ENCODE assay signal across 9 mouse cellular contexts in genomic region chr9:96530674-96531081, GRCm38 (mm10). TPM values are rescaled to one million over a fixed set of nuclear protein-coding genes. Genes with fewer than 3 reads are reported as not detected.
DNase-seq lines count a peak whose midpoint lies in the region; ATAC-seq and TF ChIP-seq lines count a peak whose summit lies in the region.
"Had no signal": no experiment of that assay in that cellular context is flagged by ENCODE, and none has a peak within 500 bp of the region (broad histone marks: within the 10 kb centered on the region; RNA-seq: fewer than 3 reads in every experiment).

No protein-coding gene starts in this region.

- H3K36me3 ChIP-seq in kidney, postnatal 0 days (ENCODE audit: insufficient read depth, low read length), result no peaks in the 10 kb centered on the region
- no peaks in the 10 kb centered on the region for H3K36me3 ChIP-seq in neural tube, embryonic 14.5 days (ENCODE audit: control insufficient read depth, insufficient read depth, low read length)

- no peak overlapping the region for H3K27ac ChIP-seq in kidney, postnatal 0 days
- H3K27ac ChIP-seq in neural tube, embryonic 14.5 days (ENCODE audit: low read depth, low read length), result 0 out of 2 replicates have a peak overlapping the region, but pooled peaks have one; percentile 3

- no peak for TF ChIP-seq CTCF in kidney, postnatal 0 days (IDR thresholded peaks at IDR 0.05; ENCODE audit: low read depth)

- H3K9me3 ChIP-seq in kidney, postnatal 0 days (replicated peaks; ENCODE audit: low read length), result no peaks in the 10 kb centered on the region
- H3K9me3 ChIP-seq in neural tube, embryonic 14.5 days (ENCODE audit: control insufficient read depth, low read length), result no peaks in the 10 kb centered on the region

- H3K27me3 ChIP-seq in kidney, postnatal 0 days (ENCODE audit: insufficient read depth, low read length), result no peaks in the 10 kb centered on the region
- H3K27me3 ChIP-seq in neural tube, embryonic 14.5 days (ENCODE audit: control insufficient read depth, insufficient read depth, low read length), result no peaks in the 10 kb centered on the region
- H3K27me3 ChIP-seq: CH12.LX had no signal

- DNase-seq in embryo, embryonic 10.5 days (ENCODE audit: low spot score), result peak; percentile 9
- no peak for DNase-seq in embryo, embryonic 10 days (ENCODE audit: low spot score)
- peak; percentile 7 to 23 for DNase-seq in spleen, postnatal 36 days (ENCODE audit: low spot score in 2 of 2)
- no peak for DNase-seq in spleen, adult 18-20 months
- peak; percentile 87 for DNase-seq in kidney, postnatal 0 days (ENCODE audit: low spot score)
- DNase-seq in T-cell, adult 2 months (ENCODE audit: low spot score), result no peak
- no peak for DNase-seq in thymus, postnatal 14 days

- WGBS in kidney, postnatal 0 days, result 26% methylated on average over 11 of the region's 11 CpGs
- 9% methylated on average over 11 of the region's 11 CpGs for WGBS in neural tube, embryonic 14.5 days

- H3K9ac ChIP-seq in kidney, postnatal 0 days (ENCODE audit: low read depth, low read length), result no peak overlapping the region
- no peak overlapping the region for H3K9ac ChIP-seq in neural tube, embryonic 14.5 days (replicated peaks; ENCODE audit: low read depth, low read length)

- H3K4me2 ChIP-seq in kidney, postnatal 0 days (ENCODE audit: low read length), result peak overlapping the region; percentile 9; the same call in 1 of the 2 replicates
- peak overlapping the region; percentile 41 for H3K4me2 ChIP-seq in neural tube, embryonic 14.5 days (ENCODE audit: low read depth, low read length)

- H3K4me1 ChIP-seq in kidney, postnatal 0 days (replicated peaks; ENCODE audit: insufficient read depth, low read length), result no peaks in the 10 kb centered on the region
- H3K4me1 ChIP-seq in neural tube, embryonic 14.5 days (ENCODE audit: control insufficient read depth, insufficient read depth, low read length), result peaks cover 8% of the 10 kb centered on the region; the same call in 1 of the 2 replicates

- no peak overlapping the region for H3K4me3 ChIP-seq in kidney, postnatal 0 days (replicated peaks; ENCODE audit: low read depth, low read length)
- H3K4me3 ChIP-seq in neural tube, embryonic 14.5 days (ENCODE audit: low read depth, low read length), result no peak overlapping the region; the same call in 1 of the 2 replicates

- ATAC-seq in kidney, postnatal 0 days (replicated peaks; ENCODE audit: low FRiP score, low read depth), result peak; percentile 65; the same call in 1 of the 2 replicates
- ATAC-seq in neural tube, embryonic 14.5 days (ENCODE audit: low read depth), result peak; percentile 76

RNA-seq across cellular contexts. Expression of gene Gm28729, which starts 5.6 kb away (rescaled TPM):
- 0.09 TPM in 1 of 2 replicates, not detected in the other for polyA plus RNA-seq in kidney, postnatal 0 days (2015; fragmentation: Nextera tagmentation; extraction: Ambion mirVana)
- polyA plus RNA-seq in neural tube, embryonic 14.5 days (2014; fragmentation: Nextera tagmentation; extraction: Ambion mirVana), result not detected in 2 replicates

RNA-seq across cellular contexts. Expression of gene Rnf7, which starts 52.2 kb away (rescaled TPM):
- polyA plus RNA-seq in kidney, postnatal 0 days (2015; fragmentation: Nextera tagmentation; extraction: Ambion mirVana), result 241 and 255 TPM in 2 replicates
- polyA plus RNA-seq in neural tube, embryonic 14.5 days (2014; fragmentation: Nextera tagmentation; extraction: Ambion mirVana), result 241 and 279 TPM in 2 replicates

Comparison
In these comparisons a context has a peak if more than half of its experiments do, and no peak if none do; other contexts are left out.
1. DNase-seq: peak in embryo, embryonic 10.5 days (single experiment), spleen, postnatal 36 days (2 of 2) and kidney, postnatal 0 days (single experiment); none in embryo, embryonic 10 days (single experiment), spleen, adult 18-20 months (0 of 2), T-cell, adult 2 months (single experiment) and thymus, postnatal 14 days (single experiment).